Mouse (Mus musculus): Measurements from ENCODE around the gene Ugt1a9.
"Not testable (repeated sequence)": the region's sequence is repeated elsewhere in the genome, so short reads cannot be mapped to it uniquely, and the experiment has no call there.

Gene Ugt1a9

DNA sequence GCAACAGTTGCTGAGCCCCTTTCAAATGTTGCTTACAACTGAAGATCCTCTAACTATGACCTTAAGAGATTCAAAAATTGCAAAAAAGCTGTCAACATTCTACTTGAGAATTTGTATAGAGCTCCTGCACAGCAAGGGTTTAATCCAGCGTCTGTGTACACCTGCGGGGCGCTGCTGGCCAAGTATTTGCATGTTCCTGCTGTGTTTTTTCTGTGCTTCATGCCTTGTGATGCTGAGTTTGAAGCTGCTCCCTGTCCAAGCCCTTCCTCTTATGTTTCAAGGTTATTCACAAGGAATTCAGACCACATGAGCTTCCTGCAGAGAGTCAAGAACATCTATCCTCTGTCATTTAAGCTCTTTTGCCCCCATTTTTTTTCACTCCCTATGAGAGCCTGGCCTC, 121.5 kb downstream of the Ugt1a9 start:
- no peak for DNase-seq

DNA sequence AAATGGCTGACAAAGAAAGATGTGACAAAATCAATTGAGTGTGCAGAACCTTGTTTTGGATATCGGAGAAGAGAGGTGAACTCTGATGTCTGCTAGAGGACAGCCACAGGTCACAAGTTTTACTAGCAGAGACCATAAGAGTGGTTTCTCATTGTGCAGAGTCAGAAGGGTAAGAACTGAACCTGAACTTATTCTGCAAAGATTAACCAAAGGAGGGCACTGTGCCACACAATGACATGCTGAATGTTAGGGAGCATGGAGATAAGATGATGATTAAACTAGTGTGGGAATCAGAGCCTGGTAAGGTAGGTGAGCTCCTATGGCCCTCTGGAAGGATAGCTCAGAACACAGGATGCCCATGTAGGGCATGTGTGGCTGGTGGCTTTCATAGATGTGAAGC, 125.1 kb downstream of the Ugt1a9 start:
- no peak for DNase-seq

DNA sequence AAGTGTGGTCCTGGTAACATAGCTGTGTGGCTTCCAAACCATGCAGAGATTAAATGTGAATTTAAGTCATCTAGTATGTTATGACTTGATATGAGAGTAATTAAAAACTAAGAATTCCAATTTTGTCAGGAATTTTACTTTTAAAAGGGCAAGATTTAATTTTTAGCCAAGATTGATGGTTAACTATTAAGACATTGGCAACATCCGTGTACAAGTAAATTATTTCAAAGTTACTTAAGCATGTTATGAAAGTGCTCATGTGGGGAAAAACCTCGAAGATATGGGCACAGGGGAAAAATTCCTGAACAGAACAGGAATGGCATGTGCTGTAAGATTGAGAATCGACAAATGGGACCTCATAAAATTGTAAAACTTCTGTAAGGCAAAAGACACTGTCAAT, 126.8 kb downstream of the Ugt1a9 start:
- no peak for DNase-seq

DNA sequence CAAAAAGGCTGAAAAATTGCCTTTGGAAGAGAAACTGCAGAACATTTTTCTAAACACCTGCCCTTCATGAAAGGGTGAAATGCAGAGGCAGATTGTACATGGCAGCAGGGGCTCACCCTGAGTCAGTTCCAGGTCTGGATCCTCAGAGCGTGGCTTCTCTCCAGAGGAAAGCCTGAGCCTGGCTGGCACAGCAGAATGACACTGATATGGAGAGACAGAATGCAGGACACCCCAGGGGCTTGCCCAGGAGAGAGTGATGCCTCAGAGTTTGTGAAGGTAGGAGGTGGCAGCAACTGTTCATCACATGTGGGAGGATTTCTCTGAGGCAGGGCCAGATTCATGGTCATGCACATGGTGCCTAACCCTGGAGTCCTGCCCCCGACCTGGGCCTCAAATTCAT, 129.4 kb downstream of the Ugt1a9 start:
- no peak for DNase-seq

DNA sequence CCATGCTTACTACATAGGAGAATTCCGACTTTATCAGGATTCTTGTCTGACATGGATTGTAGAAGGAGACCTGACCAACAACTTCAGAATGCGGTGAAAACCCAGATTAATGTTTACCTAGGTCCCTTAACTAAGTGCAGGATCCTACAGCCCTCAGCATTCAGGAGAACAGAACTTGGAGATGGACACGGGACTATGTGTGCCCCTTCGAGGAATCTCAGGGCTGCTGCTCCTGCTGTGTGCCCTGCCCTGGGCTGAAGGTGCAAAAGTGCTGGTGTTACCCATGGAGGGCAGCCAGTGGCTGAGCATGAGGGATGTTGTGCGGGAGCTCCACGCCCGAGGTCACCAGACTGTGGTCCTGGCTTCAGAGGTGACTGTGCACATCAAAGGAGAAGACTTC, 129.9 kb downstream of the Ugt1a9 start, which contains the start of gene Ugt1a2:
Gene Ugt1a2, plus strand, starts transcription at position 146 of the 400 bp plus-strand sequence.
- no peak for DNase-seq

DNA sequence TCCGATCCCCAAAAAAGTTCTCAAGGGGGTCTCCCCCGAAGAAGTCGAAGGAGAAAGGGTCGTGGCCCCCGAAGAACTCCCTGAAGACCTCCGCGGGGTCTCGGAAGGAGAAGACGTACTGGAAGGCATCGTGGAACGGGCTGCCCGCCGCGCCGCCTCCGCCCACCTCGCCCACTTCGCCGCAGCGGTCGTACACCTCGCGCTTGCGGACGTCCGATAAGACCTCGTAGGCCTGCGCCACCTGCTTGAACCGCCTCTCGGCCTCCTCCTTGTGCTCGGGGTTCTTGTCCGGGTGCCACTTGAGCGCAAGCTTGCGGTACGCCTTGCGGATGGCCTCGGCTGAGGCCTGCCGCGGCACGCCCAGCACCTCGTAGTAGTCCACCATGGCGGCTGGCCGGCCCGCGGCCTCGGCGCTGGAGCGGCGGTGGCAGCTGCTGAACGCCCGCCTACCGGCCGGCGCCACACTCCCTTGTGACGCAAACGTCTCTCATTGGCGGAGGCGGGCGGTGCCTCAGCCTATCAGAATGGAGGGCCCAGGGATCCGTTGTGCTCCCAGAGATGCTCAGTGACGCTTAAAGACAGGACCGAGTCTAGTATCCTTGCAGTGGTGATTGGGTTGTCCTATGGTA, 134.8 kb downstream of the Ugt1a9 start, which contains the start of gene Dnajb3:
Gene Dnajb3, minus strand, starts transcription at position 489 of the 629 bp plus-strand sequence.
- peak; percentile 87 for DNase-seq

DNA sequence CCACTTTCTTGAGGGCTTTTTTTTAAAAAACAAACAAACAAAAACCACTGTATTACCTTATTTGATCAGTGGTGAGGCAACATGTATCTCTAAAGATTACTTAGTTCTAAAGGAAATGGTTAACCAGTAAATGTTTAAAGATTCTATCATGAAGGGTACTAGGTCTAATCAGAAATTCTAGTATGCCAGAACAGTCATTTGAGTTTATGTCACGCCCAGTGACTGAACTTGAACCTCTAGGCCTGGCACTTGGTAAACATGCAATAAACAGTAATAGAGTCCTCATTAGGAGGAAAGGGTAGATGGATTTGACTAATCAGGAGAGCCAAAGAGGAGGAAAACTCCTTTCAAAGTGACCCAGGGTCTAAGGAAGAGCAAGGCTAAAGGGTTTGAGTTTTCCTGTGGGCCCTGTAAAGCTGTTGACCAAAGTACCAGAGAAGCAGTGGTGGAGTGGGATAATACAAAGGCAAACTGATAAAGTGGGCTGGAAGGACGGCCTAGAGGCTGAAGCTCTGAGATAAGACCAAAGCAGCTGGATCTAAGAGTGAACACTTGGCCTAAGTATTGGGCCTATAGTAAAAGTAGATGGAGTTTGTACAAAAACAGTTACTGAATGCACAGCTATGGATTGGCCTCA, 136.4 kb downstream of the Ugt1a9 start:
- DNase-seq = no peak

DNA sequence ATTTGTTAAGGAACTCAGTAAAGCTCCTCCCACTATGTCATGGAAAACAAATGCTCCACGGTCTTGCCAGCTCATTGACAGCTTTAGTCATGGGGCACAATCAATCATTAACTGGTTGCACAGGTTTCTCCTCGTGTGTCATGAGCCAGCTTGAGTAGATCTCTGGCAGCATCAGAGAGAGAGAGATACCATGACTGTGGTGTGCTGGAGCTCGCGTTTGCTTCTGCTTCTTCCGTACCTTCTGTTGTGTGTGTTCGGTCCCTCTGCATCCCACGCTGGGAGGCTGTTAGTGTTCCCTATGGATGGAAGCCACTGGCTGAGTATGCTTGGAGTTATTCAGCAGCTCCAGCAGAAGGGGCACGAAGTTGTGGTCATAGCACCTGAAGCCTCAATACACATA, 141.2 kb downstream of the Ugt1a9 start, which contains the start of gene Ugt1a1:
Gene Ugt1a1, plus strand, starts transcription at position 148 of the 400 bp plus-strand sequence.
- peak; percentile 10 for DNase-seq

DNA sequence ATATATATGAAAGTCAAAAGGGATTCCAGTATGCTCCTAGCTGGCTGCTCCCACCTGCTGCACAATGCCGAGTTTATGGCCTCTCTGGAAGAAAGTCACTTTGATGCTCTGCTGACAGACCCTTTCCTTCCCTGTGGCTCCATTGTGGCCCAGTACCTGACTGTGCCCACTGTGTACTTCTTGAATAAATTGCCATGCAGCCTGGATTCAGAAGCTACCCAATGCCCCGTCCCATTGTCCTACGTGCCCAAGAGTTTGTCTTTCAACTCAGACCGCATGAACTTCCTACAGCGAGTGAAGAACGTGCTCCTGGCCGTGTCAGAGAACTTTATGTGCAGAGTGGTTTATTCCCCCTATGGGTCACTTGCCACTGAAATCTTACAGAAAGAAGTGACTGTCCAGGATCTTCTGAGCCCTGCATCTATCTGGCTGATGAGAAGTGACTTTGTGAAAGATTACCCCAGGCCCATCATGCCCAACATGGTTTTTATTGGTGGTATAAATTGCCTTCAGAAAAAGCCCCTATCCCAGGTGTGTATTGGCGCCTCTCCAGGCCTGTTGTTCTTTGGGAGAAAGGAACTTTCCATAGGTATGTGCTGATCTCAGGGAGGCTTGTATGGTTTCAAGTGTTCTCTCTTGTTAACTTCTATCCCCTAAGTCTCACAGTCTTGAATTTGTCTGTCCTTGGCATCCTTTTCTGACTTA, 141.9 kb downstream of the Ugt1a9 start:
- no peak for DNase-seq

DNA sequence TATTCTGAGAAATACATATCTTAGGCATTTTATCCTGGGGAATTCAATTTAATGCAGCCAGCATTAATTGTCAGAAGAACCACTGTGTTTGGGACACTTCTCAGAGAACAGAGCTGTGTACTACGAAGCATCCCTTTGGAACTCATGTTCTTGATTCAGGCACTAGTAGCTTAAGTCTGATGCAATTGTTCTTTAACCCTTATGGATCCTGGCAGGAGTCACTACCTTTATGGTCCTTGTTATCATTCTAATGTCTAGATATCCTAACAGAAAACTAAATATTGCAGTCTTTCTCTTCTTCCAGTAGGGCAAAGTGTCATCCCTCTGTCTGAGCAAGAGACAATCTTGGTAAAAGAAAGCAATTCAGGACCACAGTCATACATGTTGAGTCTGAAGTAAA, 142.5 kb downstream of the Ugt1a9 start:
- no peak for DNase-seq

DNA sequence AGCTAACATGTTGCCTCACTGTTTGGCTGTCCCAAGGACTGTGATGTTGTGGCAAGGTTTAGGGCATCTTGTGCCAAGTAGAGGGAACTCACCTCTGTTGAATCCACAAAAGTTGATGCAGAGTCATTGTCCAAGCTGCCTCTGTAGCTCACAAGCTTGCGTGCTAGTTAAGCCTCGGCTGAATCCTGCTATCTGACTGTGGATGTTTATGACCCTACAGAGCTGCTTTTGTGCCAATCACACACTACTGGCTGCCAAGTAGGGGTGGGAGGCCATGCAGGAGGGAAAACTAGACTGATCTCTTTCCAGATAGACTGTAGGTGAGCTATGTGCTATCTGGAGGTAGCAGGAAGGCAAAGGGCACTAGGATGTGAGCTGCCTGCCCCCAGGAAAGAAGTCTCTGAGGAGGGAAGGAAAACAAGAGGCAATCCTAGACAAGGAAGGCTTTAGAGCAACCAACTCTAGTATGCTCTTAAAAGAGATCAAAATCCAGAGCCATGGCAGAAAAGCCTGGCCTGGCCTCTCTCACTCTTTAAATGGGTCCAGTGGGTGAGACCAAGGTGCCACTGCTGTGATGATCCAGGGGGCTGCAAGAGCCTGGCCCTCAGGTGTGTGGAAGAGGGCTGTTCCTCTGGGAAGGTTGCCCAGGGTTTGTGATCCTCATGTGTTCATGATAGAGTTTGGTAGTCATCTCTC, 143.3 kb downstream of the Ugt1a9 start:
- DNase-seq = peak; percentile 10

DNA sequence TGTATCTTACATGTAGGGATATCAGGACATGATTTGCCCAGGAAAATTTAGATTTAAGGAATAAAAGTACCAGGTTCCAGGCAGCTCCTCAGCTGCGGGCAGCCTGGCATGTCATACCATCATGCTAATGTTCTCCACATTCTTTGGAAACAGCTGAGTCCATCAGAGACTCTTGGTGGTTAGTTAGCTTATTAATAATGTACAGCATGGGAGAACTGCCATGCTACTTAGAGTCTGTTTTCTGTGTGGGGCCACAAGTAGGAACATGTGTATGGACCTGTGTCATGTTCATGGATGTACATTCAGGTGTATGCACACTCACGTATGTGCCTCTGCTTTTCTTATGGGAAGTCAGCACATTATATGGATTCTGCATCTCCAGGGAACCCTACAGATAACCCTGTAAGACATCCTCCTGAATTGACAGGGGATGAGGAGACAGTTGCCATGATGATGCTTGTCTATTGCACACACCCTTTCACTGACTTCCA, 143.9 kb downstream of the Ugt1a9 start:
- no peak for DNase-seq

DNA sequence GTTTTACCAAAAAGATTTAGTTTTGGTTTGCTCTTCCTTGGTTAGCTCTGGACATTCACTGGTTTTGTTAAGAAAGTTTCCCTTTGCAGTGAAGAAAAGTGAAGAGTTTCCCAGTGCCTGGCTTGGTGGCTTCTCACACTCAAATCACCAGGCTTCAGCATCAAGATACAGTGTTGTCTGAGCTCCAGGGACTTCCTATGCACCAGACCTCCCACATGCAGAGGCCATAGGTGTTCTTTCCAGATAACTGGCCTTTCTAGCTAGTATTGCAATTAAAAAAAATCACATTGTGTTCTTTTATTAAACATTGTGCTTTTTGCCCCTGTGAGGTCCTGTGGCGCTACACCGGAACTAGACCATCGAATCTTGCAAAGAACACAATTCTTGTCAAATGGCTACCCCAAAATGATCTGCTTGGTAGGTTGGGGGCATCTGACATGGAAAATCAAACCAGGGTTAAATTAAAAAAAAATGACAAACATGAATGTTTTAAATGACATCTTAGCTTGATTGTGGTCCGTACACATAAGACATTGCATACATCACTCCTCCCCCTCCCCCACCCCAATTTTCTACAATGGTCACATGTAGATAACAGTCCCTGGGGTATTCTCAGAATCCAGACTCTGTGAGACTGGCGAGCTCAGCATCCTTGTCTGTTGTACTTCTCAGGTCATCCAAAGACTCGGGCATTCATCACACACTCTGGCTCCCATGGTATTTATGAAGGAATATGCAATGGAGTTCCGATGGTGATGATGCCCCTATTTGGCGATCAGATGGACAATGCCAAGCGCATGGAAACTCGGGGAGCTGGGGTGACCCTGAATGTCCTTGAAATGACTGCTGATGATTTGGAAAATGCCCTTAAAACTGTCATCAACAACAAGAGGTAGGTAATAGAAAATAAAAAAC, 145.1 kb downstream of the Ugt1a9 start:
- peak; percentile 9 for DNase-seq

DNA sequence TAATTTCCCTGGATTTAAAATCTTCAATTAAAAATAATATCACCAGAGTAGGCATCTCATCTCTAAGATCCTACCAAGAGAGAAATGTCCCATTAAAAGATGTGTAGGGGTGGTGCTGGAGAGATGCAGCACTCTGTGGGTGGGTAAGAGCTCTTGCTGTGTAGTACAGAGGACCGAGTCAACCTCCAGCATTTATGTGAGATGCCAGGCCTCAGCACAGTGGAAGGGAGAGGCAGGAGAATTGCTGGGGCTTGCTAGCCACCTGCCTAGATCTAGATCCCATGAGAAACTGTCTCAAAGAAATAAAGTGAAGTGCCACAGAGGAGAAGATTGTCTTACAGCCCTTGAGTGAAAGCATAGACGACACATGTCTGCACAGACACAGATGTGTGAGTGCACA, 146.0 kb downstream of the Ugt1a9 start:
- no peak for DNase-seq

DNA sequence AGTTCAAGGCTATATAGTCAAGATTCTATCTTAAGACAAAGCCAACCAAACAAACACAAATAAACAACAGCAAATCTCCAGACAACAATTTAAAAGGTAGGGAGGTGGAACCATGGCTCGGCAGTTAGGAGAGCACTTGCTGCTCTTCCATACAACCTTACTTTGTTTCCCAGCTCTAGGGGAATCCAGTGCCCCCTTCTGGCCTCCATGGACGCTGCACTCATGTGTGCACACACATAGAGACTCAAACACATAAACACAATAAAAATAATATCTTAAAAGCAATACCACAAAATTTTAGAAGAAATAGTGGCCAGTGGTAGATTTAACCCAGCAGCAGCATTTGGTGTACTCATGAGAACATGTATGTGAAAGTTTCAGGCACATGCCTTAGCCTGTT, 146.5 kb downstream of the Ugt1a9 start:
- DNase-seq = peak; percentile 19

DNA sequence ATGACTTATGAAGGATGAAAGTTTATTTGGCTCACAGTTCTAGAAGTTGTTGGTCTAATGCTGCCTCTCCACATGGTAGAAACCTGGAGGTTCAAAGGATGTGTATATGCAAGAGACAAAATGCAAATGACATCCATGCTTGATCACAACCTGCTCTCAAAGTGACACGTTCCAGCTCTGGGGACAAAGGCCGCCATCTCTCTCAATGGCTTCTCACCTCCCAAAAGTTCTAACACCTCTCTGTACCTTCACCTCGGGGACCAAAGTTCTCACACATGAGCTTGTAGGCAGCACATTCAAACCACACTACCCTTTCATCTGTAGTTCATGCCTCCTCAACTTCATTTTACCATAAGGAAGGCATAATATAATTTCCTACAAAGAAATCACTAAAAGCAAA, 147.0 kb downstream of the Ugt1a9 start:
- no peak for DNase-seq

DNA sequence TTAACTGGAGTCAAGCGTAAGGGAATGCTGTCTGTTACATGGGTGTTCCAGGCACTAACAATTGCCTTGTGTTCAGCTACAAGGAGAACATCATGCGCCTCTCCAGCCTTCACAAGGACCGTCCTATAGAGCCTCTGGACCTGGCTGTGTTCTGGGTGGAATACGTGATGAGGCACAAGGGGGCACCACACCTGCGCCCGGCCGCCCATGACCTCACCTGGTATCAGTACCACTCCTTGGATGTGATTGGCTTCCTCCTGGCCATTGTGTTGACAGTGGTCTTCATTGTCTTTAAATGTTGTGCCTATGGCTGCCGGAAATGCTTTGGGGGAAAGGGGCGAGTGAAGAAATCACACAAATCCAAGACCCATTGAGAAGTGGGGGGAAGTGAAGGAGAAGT, 147.5 kb downstream of the Ugt1a9 start:
- peak; percentile 9 for DNase-seq

DNA sequence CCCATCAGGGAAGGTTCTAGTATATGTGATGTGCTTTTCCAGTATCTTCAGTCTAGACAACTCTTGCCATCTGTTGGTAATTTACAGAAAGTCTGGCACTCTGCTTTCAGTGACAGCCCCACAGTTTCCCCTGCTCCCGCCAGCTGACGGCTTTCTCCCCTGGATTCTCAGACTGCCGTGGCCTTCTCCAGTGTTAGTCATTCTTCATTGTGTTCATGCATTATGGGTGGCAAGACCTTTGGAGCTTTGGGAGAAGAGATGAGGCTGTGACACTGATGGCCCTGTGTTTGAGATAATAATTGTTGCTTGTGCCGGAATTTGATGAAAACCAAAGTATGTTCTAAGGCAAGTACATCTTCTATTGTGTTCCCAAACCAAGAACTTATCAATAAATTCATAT, 148.0 kb downstream of the Ugt1a9 start:
- DNase-seq = no peak

DNA sequence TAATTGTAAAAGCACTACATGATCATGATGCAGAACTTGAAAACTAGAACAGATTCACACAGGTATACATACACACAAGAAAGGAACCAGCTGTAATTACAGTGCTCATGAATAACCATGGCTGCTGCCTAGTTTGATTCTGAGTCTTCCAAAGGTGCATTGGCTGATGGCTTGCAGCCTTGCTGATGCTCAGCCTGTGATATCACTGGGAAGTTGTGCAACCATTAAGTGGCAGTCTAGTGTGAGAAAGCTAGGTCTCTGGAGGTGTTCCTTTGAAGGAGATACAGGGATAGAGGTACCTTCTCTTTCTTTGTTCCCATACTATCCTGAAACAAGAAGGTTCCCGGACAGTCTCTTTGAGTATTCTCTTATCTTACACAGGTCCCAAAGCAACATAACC, 148.5 kb downstream of the Ugt1a9 start:
- no peak for DNase-seq

DNA sequence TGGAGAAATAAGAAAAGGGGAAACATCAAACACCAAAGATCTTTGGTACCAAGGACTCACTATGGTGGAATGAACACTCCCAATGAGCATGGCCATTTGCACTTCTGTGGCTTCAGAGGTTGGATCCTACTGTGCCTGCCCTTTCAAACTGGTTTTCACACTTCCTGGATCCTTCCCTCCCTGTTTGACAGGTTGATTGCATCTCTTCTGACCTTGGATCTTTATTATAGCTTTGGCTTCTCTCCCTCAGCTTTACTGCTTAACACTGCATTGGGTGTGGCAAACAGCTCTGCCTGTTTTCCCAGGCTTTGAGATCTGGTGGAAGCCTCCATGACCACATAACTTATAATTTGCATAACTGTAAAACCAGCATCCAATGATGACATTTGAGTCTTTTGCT, 149.7 kb downstream of the Ugt1a9 start:
- no peak for DNase-seq

DNA sequence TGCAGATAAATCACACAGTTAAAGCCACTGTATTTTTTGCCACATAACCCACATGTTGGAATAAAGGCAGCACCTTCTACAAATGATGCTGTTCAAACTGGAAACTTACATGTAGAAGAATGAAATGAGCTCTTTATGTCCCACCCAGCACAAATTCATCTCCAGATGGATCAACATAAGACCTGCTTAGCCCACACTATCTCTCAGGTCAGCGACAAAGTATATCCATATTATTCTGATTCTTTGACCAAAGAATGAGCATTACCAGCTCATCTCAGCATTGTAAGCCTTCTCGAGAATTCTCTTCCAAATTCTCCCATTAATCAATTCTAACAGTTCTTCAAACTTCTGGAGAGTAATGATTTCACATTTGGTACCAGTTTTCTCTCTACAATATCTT, 151.6 kb downstream of the Ugt1a9 start:
- DNase-seq = no peak

DNA sequence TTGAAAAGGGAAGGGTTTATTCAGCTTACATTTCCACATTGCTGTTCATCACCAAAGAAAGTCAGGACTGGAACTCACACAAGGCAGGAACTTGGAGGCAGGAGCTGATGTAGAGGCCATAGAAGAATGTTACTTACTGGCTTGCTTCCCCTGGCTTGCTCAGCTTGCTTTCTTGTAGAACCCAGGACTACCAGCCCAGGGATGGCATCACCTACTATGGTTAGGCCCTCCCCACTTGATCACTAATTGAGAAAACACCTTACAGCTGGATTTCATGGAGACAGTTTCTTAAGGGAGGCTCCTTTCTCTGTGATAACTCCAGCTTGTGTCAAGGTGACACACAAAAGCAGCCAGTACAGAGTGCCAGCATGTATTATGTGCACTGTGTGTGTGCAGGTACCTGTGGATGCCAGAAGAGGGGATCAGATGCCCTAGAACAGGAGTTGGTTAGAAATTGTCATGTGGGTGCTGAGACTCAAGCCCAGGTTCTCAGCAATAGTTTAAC, 152.5 kb downstream of the Ugt1a9 start:
- DNase-seq = not testable (repeated sequence)
